Mouse (Mus musculus): ENCODE results near the gene Uqcr10. TPM values are rescaled to one million over a fixed set of nuclear protein-coding genes. Genes with fewer than 3 reads are reported as not detected.

Gene Uqcr10
- polyA plus RNA-seq, 1 experiment = 399 TPM

GRCm38 (mm10) chr11:4685510-4685909, 18.6 kb downstream of the Uqcr10 start:
- no peaks in the 10 kb centered on the region for H3K27me3 ChIP-seq (ENCODE audit: control insufficient read depth, insufficient read depth, low read length)
- H3K36me3 ChIP-seq (ENCODE audit: control insufficient read depth, insufficient read depth, low read length) = peaks cover 1% of the 10 kb centered on the region; the same call in 1 of the 2 replicates
- no peak overlapping the region for H3K27ac ChIP-seq (ENCODE audit: control insufficient read depth, insufficient read depth, low read depth, low read length)
- no peak for TF ChIP-seq CTCF (IDR thresholded peaks at IDR 0.05; ENCODE audit: control insufficient read depth, insufficient read depth, insufficient replicate concordance, low read depth, low read length)
- no peak overlapping the region for H3K4me3 ChIP-seq (ENCODE audit: control insufficient read depth, low read depth, low read length)
- H3K4me1 ChIP-seq (ENCODE audit: control insufficient read depth, insufficient read depth, low read length) = no peaks in the 10 kb centered on the region

GRCm38 (mm10) chr11:4685071-4685470, 19.1 kb downstream of the Uqcr10 start:
- no peaks in the 10 kb centered on the region for H3K27me3 ChIP-seq (ENCODE audit: control insufficient read depth, insufficient read depth, low read length)
- TF ChIP-seq CTCF (IDR thresholded peaks at IDR 0.05; ENCODE audit: control insufficient read depth, insufficient read depth, insufficient replicate concordance, low read depth, low read length) (no peak), POLR2A (IDR thresholded peaks at IDR 0.05; ENCODE audit: control insufficient read depth, low read depth, low read length) (no peak)
- no peaks in the 10 kb centered on the region for H3K4me1 ChIP-seq (ENCODE audit: control insufficient read depth, insufficient read depth, low read length)
- H3K27ac ChIP-seq (ENCODE audit: control insufficient read depth, insufficient read depth, low read depth, low read length) = no peak overlapping the region
- H3K36me3 ChIP-seq (ENCODE audit: control insufficient read depth, insufficient read depth, low read length) = peaks cover 1% of the 10 kb centered on the region; the same call in 1 of the 2 replicates
- H3K4me3 ChIP-seq (ENCODE audit: control insufficient read depth, low read depth, low read length) = no peak overlapping the region

GRCm38 (mm10) chr11:4684186-4684585, 20.0 kb downstream of the Uqcr10 start:
- no peak overlapping the region for H3K27ac ChIP-seq (ENCODE audit: control insufficient read depth, insufficient read depth, low read depth, low read length)
- no peak for TF ChIP-seq POLR2A (IDR thresholded peaks at IDR 0.05; ENCODE audit: control insufficient read depth, low read depth, low read length)
- TF ChIP-seq CTCF (IDR thresholded peaks at IDR 0.05; ENCODE audit: control insufficient read depth, insufficient read depth, insufficient replicate concordance, low read depth, low read length) = no peak
- H3K27me3 ChIP-seq (ENCODE audit: control insufficient read depth, insufficient read depth, low read length) = no peaks in the 10 kb centered on the region
- no peak overlapping the region for H3K4me3 ChIP-seq (ENCODE audit: control insufficient read depth, low read depth, low read length)
- no peaks in the 10 kb centered on the region for H3K4me1 ChIP-seq (ENCODE audit: control insufficient read depth, insufficient read depth, low read length)
- peaks cover 1% of the 10 kb centered on the region; the same call in 1 of the 2 replicates for H3K36me3 ChIP-seq (ENCODE audit: control insufficient read depth, insufficient read depth, low read length)

GRCm38 (mm10) chr11:4683516-4683915, 20.6 kb downstream of the Uqcr10 start:
- Histone ChIP-seq H3K4me3 (ENCODE audit: control insufficient read depth, low read depth, low read length) (no peak overlapping the region), H3K4me1 (ENCODE audit: control insufficient read depth, insufficient read depth, low read length) (no peaks in the 10 kb centered on the region), H3K27ac (ENCODE audit: control insufficient read depth, insufficient read depth, low read depth, low read length) (no peak overlapping the region), H3K27me3 (ENCODE audit: control insufficient read depth, insufficient read depth, low read length) (no peaks in the 10 kb centered on the region), H3K36me3 (ENCODE audit: control insufficient read depth, insufficient read depth, low read length) (peaks cover 1% of the 10 kb centered on the region; the same call in 1 of the 2 replicates)
- TF ChIP-seq CTCF (IDR thresholded peaks at IDR 0.05; ENCODE audit: control insufficient read depth, insufficient read depth, insufficient replicate concordance, low read depth, low read length) = no peak
- TF ChIP-seq POLR2A (IDR thresholded peaks at IDR 0.05; ENCODE audit: control insufficient read depth, low read depth, low read length) = no peak

GRCm38 (mm10) chr11:4680126-4680525, 24.0 kb downstream of the Uqcr10 start:
- H3K36me3 ChIP-seq (ENCODE audit: control insufficient read depth, insufficient read depth, low read length) = peaks cover 1% of the 10 kb centered on the region; the same call in 1 of the 2 replicates

GRCm38 (mm10) chr11:4679441-4679832, 24.7 kb downstream of the Uqcr10 start:
- H3K4me3 ChIP-seq (ENCODE audit: control insufficient read depth, low read depth, low read length) = no peak overlapping the region
- no peak overlapping the region for H3K27ac ChIP-seq (ENCODE audit: control insufficient read depth, insufficient read depth, low read depth, low read length)
- H3K36me3 ChIP-seq (ENCODE audit: control insufficient read depth, insufficient read depth, low read length) = peaks cover 1% of the 10 kb centered on the region; the same call in 1 of the 2 replicates
- TF ChIP-seq CTCF (IDR thresholded peaks at IDR 0.05; ENCODE audit: control insufficient read depth, insufficient read depth, insufficient replicate concordance, low read depth, low read length) (no peak), POLR2A (IDR thresholded peaks at IDR 0.05; ENCODE audit: control insufficient read depth, low read depth, low read length) (no peak)
- no peaks in the 10 kb centered on the region for H3K27me3 ChIP-seq (ENCODE audit: control insufficient read depth, insufficient read depth, low read length)
- H3K4me1 ChIP-seq (ENCODE audit: control insufficient read depth, insufficient read depth, low read length) = no peaks in the 10 kb centered on the region

More at GRCm38 (mm10) chr11:4680126-4680525, 24.0 kb downstream of the Uqcr10 start:
- Histone ChIP-seq H3K27me3 (ENCODE audit: control insufficient read depth, insufficient read depth, low read length) (no peaks in the 10 kb centered on the region), H3K4me3 (ENCODE audit: control insufficient read depth, low read depth, low read length) (no peak overlapping the region), H3K27ac (ENCODE audit: control insufficient read depth, insufficient read depth, low read depth, low read length) (no peak overlapping the region), H3K4me1 (ENCODE audit: control insufficient read depth, insufficient read depth, low read length) (no peaks in the 10 kb centered on the region)
- TF ChIP-seq POLR2A (IDR thresholded peaks at IDR 0.05; ENCODE audit: control insufficient read depth, low read depth, low read length) (no peak), CTCF (IDR thresholded peaks at IDR 0.05; ENCODE audit: control insufficient read depth, insufficient read depth, insufficient replicate concordance, low read depth, low read length) (no peak)

GRCm38 (mm10) chr11:4678700-4679440, 25.3 kb downstream of the Uqcr10 start:
- Histone ChIP-seq H3K27me3 (ENCODE audit: control insufficient read depth, insufficient read depth, low read length) (no peaks in the 10 kb centered on the region), H3K4me3 (ENCODE audit: control insufficient read depth, low read depth, low read length) (no peak overlapping the region), H3K27ac (ENCODE audit: control insufficient read depth, insufficient read depth, low read depth, low read length) (no peak overlapping the region), H3K4me1 (ENCODE audit: control insufficient read depth, insufficient read depth, low read length) (no peaks in the 10 kb centered on the region), H3K36me3 (ENCODE audit: control insufficient read depth, insufficient read depth, low read length) (peaks cover 1% of the 10 kb centered on the region; the same call in 1 of the 2 replicates)
- TF ChIP-seq POLR2A (IDR thresholded peaks at IDR 0.05; ENCODE audit: control insufficient read depth, low read depth, low read length) = no peak
